Mouse (Mus musculus) neural tube, embryonic 15.5 days (tissue): ENCODE results near the gene Acot7. TPM values are rescaled to one million over a fixed set of nuclear protein-coding genes. Genes with fewer than 3 reads are reported as not detected.

Experiments
- ATAC-seq: fragments of 200-750 bp; cut with Nextera tagmentation; 2 replicates; pipeline ENCODE4 v1.8.0; 2017; ENCODE audit warnings: mild to moderate bottlenecking, moderate TSS enrichment, moderate library complexity; ENCODE audit not compliant: low FRiP score
- H3K27ac ChIP-seq: fragments of 300-500 bp; sonication (generic); replicated peaks from 2 replicates; pipeline ENCODE4 v1.5.1; 2015; ENCODE audit warnings: mild to moderate bottlenecking, inconsistent platforms
- H3K27me3 ChIP-seq: fragments of 300-500 bp; sonication (generic); replicated peaks from 2 replicates; pipeline ENCODE4 v1.6.1; 2015; ENCODE audit warnings: inconsistent platforms
- H3K36me3 ChIP-seq: fragments of 300-500 bp; sonication (generic); 2 replicates; pipeline ENCODE4 v1.6.1; 2015; ENCODE audit warnings: inconsistent platforms
- H3K4me1 ChIP-seq: fragments of 300-500 bp; sonication (generic); 2 replicates; pipeline ENCODE4 v1.6.1; 2015; ENCODE audit warnings: inconsistent platforms
- H3K4me2 ChIP-seq: fragments of 300-500 bp; sonication (generic); 2 replicates; pipeline ENCODE4 v1.6.1; 2015; ENCODE audit warnings: inconsistent platforms, mild to moderate bottlenecking, moderate library complexity
- H3K4me3 ChIP-seq: fragments of 300-500 bp; sonication (generic); replicated peaks from 2 replicates; pipeline ENCODE4 v1.5.1; 2015; ENCODE audit warnings: mild to moderate bottlenecking, inconsistent platforms
- H3K9ac ChIP-seq: fragments of 300-500 bp; sonication (generic); replicated peaks from 2 replicates; pipeline ENCODE4 v1.6.1; 2015; ENCODE audit warnings: mild to moderate bottlenecking, inconsistent platforms
- H3K9me3 ChIP-seq: fragments of 300-500 bp; sonication (generic); replicated peaks from 2 replicates; pipeline ENCODE4 v1.6.1; 2016; ENCODE audit warnings: inconsistent platforms
- WGBS: fragments of 180-500 bp; shearing (Covaris S2); methylation state at CpG from one replicate; pipeline ENCODE4 v1.1.7; 2015; ENCODE audit warnings: mixed read lengths; 5-methylcytosine and 5-hydroxymethylcytosine counted together
- polyA plus RNA-seq: library from polyadenylated mRNA; unstranded; fragments of >200 nt; fragmentation: Nextera tagmentation; extraction: Ambion mirVana; gene quantifications from 2 replicates; pipeline ENCODE4 v1.2.1, GENCODE M21; 2015

Gene Acot7
- polyA plus RNA-seq, 1 experiment from 2014 or later, result 456 TPM

- Histone ChIP-seq H3K4me3 (no peak overlapping the region), H3K4me1 (peaks cover 15% of the 10 kb centered on the region), H3K27me3 (peaks cover 69% of the 10 kb centered on the region), H3K9me3 (no peaks in the 10 kb centered on the region), H3K4me2 (no peak overlapping the region), H3K9ac (no peak overlapping the region), H3K36me3 (no peaks in the 10 kb centered on the region), H3K27ac (no peak overlapping the region)
- ATAC-seq, result no peak
- WGBS, result 96% methylated on average over 2 of the region's 2 CpGs
Observed at GRCm38 (mm10) chr4:152136876-152137250, 41.1 kb upstream of the Acot7 start.

- peak overlapping the region; percentile 77 for H3K4me2 ChIP-seq
- peaks cover 56% of the 10 kb centered on the region for H3K27me3 ChIP-seq
- H3K9ac ChIP-seq, result no peak overlapping the region; the same call in 1 of the 2 replicates
- H3K36me3 ChIP-seq, result no peaks in the 10 kb centered on the region
- 3% methylated on average over 51 of the region's 51 CpGs for WGBS
- peak; percentile 80 for ATAC-seq
- H3K27ac ChIP-seq, result no peak overlapping the region
- no peaks in the 10 kb centered on the region for H3K9me3 ChIP-seq
- H3K4me1 ChIP-seq, result peaks cover 9% of the 10 kb centered on the region
- H3K4me3 ChIP-seq, result peak overlapping the region; percentile 46
Observed at GRCm38 (mm10) chr4:152138497-152139260, 39.3 kb upstream of the Acot7 start.

- no peak for ATAC-seq
- no peaks in the 10 kb centered on the region for H3K9me3 ChIP-seq
- 29% methylated on average over 6 of the region's 6 CpGs for WGBS
- no peak overlapping the region for H3K27ac ChIP-seq
- H3K4me1 ChIP-seq, result peaks cover 9% of the 10 kb centered on the region
- H3K9ac ChIP-seq, result no peak overlapping the region
- H3K27me3 ChIP-seq, result peaks cover 42% of the 10 kb centered on the region
- no peak overlapping the region for H3K4me2 ChIP-seq
- H3K4me3 ChIP-seq, result no peak overlapping the region
- H3K36me3 ChIP-seq, result no peaks in the 10 kb centered on the region
Observed at GRCm38 (mm10) chr4:152140441-152140840, 37.5 kb upstream of the Acot7 start.

- Histone ChIP-seq H3K4me2 (no peak overlapping the region), H3K27me3 (peaks cover 39% of the 10 kb centered on the region), H3K4me3 (no peak overlapping the region), H3K27ac (no peak overlapping the region), H3K36me3 (no peaks in the 10 kb centered on the region), H3K4me1 (peaks cover 9% of the 10 kb centered on the region), H3K9ac (no peak overlapping the region), H3K9me3 (no peaks in the 10 kb centered on the region)
- 56% methylated on average over 8 of the region's 8 CpGs for WGBS
- ATAC-seq, result no peak
Observed at GRCm38 (mm10) chr4:152141521-152142135, 36.3 kb upstream of the Acot7 start.

GRCm38 (mm10) chr4:152143632-152144031 lies 34.3 kb upstream of the Acot7 start:
- WGBS, result 47% methylated on average over 1 of the region's 1 CpGs

GRCm38 (mm10) chr4:152145473-152145872 lies 32.5 kb upstream of the Acot7 start:
- H3K27me3 ChIP-seq, result peaks cover 32% of the 10 kb centered on the region
- no peak overlapping the region for H3K27ac ChIP-seq
- 62% methylated on average over 10 of the region's 10 CpGs for WGBS
- H3K4me3 ChIP-seq, result no peak overlapping the region
- no peaks in the 10 kb centered on the region for H3K36me3 ChIP-seq
- no peaks in the 10 kb centered on the region for H3K4me1 ChIP-seq
- ATAC-seq, result no peak
- no peak overlapping the region for H3K4me2 ChIP-seq
- H3K9ac ChIP-seq, result no peak overlapping the region
- H3K9me3 ChIP-seq, result no peaks in the 10 kb centered on the region

More at GRCm38 (mm10) chr4:152143632-152144031, 34.3 kb upstream of the Acot7 start:
- Histone ChIP-seq H3K9ac (no peak overlapping the region), H3K9me3 (no peaks in the 10 kb centered on the region), H3K4me3 (no peak overlapping the region), H3K4me1 (peaks cover 4% of the 10 kb centered on the region), H3K36me3 (no peaks in the 10 kb centered on the region), H3K27ac (no peak overlapping the region), H3K27me3 (peaks cover 26% of the 10 kb centered on the region), H3K4me2 (no peak overlapping the region)
- ATAC-seq, result no peak

- Histone ChIP-seq H3K27ac (no peak overlapping the region), H3K9ac (no peak overlapping the region), H3K4me3 (no peak overlapping the region), H3K4me1 (no peaks in the 10 kb centered on the region), H3K4me2 (no peak overlapping the region), H3K9me3 (no peaks in the 10 kb centered on the region), H3K36me3 (no peaks in the 10 kb centered on the region), H3K27me3 (peaks cover 35% of the 10 kb centered on the region)
- 48% methylated on average over 11 of the region's 11 CpGs for WGBS
- ATAC-seq, result no peak
Observed at GRCm38 (mm10) chr4:152146033-152146827, 31.7 kb upstream of the Acot7 start.

- Histone ChIP-seq H3K36me3 (no peaks in the 10 kb centered on the region), H3K9ac (no peak overlapping the region), H3K27me3 (peaks cover 68% of the 10 kb centered on the region), H3K9me3 (no peaks in the 10 kb centered on the region), H3K4me2 (no peak overlapping the region), H3K4me1 (peaks cover 15% of the 10 kb centered on the region), H3K27ac (no peak overlapping the region), H3K4me3 (no peak overlapping the region)
- ATAC-seq, result no peak
- WGBS, result 86% methylated on average over 4 of the region's 4 CpGs
Observed at GRCm38 (mm10) chr4:152150546-152150945, 27.4 kb upstream of the Acot7 start.

- ATAC-seq, result 0 out of 2 replicates have a peak, but pooled peaks have one; percentile 21
- H3K27me3 ChIP-seq, result peaks cover 72% of the 10 kb centered on the region
- peak overlapping the region; percentile 57 for H3K4me2 ChIP-seq
- WGBS, result 23% methylated on average over 7 of the region's 7 CpGs
- H3K9ac ChIP-seq, result peak overlapping the region; percentile 20; the same call in 1 of the 2 replicates
- H3K4me1 ChIP-seq, result peaks cover 15% of the 10 kb centered on the region
- H3K9me3 ChIP-seq, result no peaks in the 10 kb centered on the region
- peak overlapping the region; percentile 32 for H3K4me3 ChIP-seq
- H3K27ac ChIP-seq, result no peak overlapping the region
- no peaks in the 10 kb centered on the region for H3K36me3 ChIP-seq
Observed at GRCm38 (mm10) chr4:152151451-152151965, 26.4 kb upstream of the Acot7 start.

- under 1% methylated on average over 54 of the region's 57 CpGs for WGBS
- Histone ChIP-seq H3K27me3 (peaks cover 76% of the 10 kb centered on the region), H3K9me3 (no peaks in the 10 kb centered on the region), H3K4me1 (peaks cover 15% of the 10 kb centered on the region), H3K4me2 (peak within 1 kb of the TSS; percentile 57), H3K4me3 (peak within 1 kb of the TSS; percentile 32), H3K9ac (peak within 1 kb of the TSS; percentile 20; the same call in 1 of the 2 replicates), H3K36me3 (no peaks in the 10 kb centered on the region), H3K27ac (no peak within 1 kb of the TSS)
- peak; percentile 63; the same call in 1 of the 2 replicates for ATAC-seq
Observed at GRCm38 (mm10) chr4:152151966-152152544, 25.9 kb upstream of the Acot7 start, which contains the start of gene Espn. Gene Espn (minus strand): TSS chr4:152152371.

- Histone ChIP-seq H3K4me2 (peak overlapping the region; percentile 42), H3K4me1 (peaks cover 25% of the 10 kb centered on the region), H3K27me3 (peaks cover 91% of the 10 kb centered on the region), H3K27ac (no peak overlapping the region), H3K36me3 (no peaks in the 10 kb centered on the region), H3K9me3 (no peaks in the 10 kb centered on the region), H3K4me3 (peak overlapping the region; percentile 13; the same call in 1 of the 2 replicates), H3K9ac (no peak overlapping the region)
- WGBS, result 2% methylated on average over 23 of the region's 23 CpGs
- ATAC-seq, result no peak
Observed at GRCm38 (mm10) chr4:152153771-152154177, 24.2 kb upstream of the Acot7 start.
